Mouse (Mus musculus) liver, embryonic 12.5 days (tissue): ENCODE data around the gene Pigw. TPM values are rescaled to one million over a fixed set of nuclear protein-coding genes. Genes with fewer than 3 reads are reported as not detected.
A peak's percentile ranks its signal among the peaks of the same experiment; 100 is the strongest.
"Not testable (repeated sequence)": the region's sequence is repeated elsewhere in the genome, so short reads cannot be mapped to it uniquely, and the experiment has no call there.

Source experiments
- ATAC-seq: fragments of 200-750 bp; cut with Nextera tagmentation; 2 replicates; pipeline ENCODE4 v1.8.0; 2017; ENCODE audit warnings: moderate number of reproducible peaks, mild to moderate bottlenecking, moderate library complexity
- H3K27ac ChIP-seq: fragments of 300-500 bp; sonication (generic); 2 replicates; pipeline ENCODE4 v1.5.1; 2016; ENCODE audit warnings: mild to moderate bottlenecking
- H3K27me3 ChIP-seq: fragments of 300-500 bp; sonication (generic); replicated peaks from 2 replicates; pipeline ENCODE4 v1.6.1; 2016; ENCODE audit warnings: mild to moderate bottlenecking, moderate library complexity
- H3K36me3 ChIP-seq: fragments of 300-500 bp; sonication (generic); 2 replicates; pipeline ENCODE4 v1.6.1; 2016; ENCODE audit warnings: mild to moderate bottlenecking, moderate library complexity
- H3K4me1 ChIP-seq: fragments of 300-500 bp; sonication (generic); 2 replicates; pipeline ENCODE4 v1.6.1; 2016
- H3K4me2 ChIP-seq: fragments of 300-500 bp; sonication (generic); 2 replicates; pipeline ENCODE4 v1.6.1; 2016; ENCODE audit warnings: mild to moderate bottlenecking, moderate library complexity
- H3K4me3 ChIP-seq: fragments of 300-500 bp; sonication (generic); 2 replicates; pipeline ENCODE4 v1.5.1; 2016; ENCODE audit warnings: mild to moderate bottlenecking, moderate library complexity
- H3K9ac ChIP-seq: fragments of 300-500 bp; sonication (generic); 2 replicates; pipeline ENCODE4 v1.6.1; 2016; ENCODE audit warnings: mild to moderate bottlenecking, moderate library complexity
- H3K9me3 ChIP-seq: fragments of 300-500 bp; sonication (generic); replicated peaks from 2 replicates; pipeline ENCODE4 v1.6.1; 2016; ENCODE audit warnings: mild to moderate bottlenecking, moderate library complexity
- WGBS: fragments of 180-500 bp; shearing (Covaris S2); methylation state at CpG from one replicate; pipeline ENCODE4 v1.1.7; 2016; ENCODE audit not compliant: insufficient replicate concordance; 5-methylcytosine and 5-hydroxymethylcytosine counted together
- polyA plus RNA-seq: library from polyadenylated mRNA; unstranded; fragments of >200 nt; fragmentation: Nextera tagmentation; extraction: Ambion mirVana; gene quantifications from 2 replicates; pipeline ENCODE4 v1.2.1, GENCODE M21; 2016

The Pigw gene
- polyA plus RNA-seq, 1 experiment from 2014 or later = 3.2 TPM

DNA sequence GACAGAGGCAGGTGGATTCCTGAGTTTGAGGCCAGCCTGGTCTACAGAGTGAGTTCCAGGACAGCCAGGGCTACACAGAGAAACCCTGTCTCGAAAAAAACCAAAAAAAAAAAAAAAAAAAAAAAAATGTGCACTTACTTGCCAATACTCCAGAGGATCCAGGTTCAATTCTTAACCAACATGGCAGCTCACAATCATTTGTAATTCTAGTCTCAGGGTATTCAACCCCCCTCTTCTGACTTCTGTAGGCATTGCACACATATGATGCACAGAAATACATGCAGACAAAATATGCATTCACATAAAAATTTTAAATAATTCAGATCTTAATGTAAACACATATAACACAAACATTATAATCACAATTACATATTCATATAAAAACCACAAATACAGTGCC lies 4.1 kb downstream of the Pigw start:
- ATAC-seq, H3K27me3 ChIP-seq, H3K27ac ChIP-seq, H3K4me2 ChIP-seq, H3K4me3 ChIP-seq, H3K9ac ChIP-seq, H3K9me3 ChIP-seq: not testable (repeated sequence)
- 83% methylated on average over 1 of the region's 1 CpGs for WGBS
- peaks cover 47% of the 10 kb centered on the region for H3K4me1 ChIP-seq
- H3K36me3 ChIP-seq = peaks cover 34% of the 10 kb centered on the region

DNA sequence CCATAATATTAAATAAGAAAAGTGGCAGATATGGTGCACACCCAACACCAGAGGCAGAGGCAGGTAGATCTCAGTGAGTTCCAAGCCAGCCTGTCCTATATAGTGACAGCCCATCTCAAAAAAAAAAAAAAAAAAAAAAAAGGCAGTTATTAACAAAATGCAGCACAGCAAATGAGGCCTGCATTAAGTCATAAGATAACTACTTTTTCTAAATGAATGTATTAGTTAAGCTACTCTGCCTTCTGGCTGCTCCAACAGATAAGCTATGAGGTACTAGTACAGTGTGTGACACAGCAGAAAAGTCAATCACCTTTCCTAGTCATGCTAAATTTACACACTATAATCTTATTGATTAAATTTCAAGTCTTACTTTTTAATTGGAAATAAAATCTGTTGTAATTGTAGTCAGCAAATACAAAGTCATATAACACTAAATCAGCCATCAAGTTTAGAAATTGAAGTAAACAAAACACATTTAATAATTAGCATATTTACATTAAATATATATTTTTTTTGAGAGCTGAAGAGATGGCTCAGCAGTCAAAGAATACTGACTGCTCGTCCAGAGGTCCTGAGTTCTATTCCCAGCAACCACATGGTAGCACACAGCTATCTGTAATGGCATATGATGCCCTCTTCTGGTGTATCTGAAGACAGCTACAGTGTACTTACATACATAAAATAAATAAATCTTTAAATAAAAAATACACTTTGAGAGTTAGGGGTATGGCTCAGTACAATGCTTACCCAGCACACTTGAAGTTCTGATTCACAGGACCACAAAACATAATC lies 6.8 kb downstream of the Pigw start:
- H3K4me2 ChIP-seq = peak overlapping the region; percentile 67
- H3K4me3 ChIP-seq = peak overlapping the region; percentile 45; the same call in 1 of the 2 replicates
- H3K4me1 ChIP-seq = peaks cover 30% of the 10 kb centered on the region
- no peaks in the 10 kb centered on the region for H3K9me3 ChIP-seq
- peak overlapping the region; percentile 68 for H3K9ac ChIP-seq
- H3K27ac ChIP-seq = peak overlapping the region; percentile 97
- WGBS = 20% methylated on average over 1 of the region's 1 CpGs
- H3K36me3 ChIP-seq = peaks cover 31% of the 10 kb centered on the region
- peak; percentile 66 for ATAC-seq
- no peaks in the 10 kb centered on the region for H3K27me3 ChIP-seq

DNA sequence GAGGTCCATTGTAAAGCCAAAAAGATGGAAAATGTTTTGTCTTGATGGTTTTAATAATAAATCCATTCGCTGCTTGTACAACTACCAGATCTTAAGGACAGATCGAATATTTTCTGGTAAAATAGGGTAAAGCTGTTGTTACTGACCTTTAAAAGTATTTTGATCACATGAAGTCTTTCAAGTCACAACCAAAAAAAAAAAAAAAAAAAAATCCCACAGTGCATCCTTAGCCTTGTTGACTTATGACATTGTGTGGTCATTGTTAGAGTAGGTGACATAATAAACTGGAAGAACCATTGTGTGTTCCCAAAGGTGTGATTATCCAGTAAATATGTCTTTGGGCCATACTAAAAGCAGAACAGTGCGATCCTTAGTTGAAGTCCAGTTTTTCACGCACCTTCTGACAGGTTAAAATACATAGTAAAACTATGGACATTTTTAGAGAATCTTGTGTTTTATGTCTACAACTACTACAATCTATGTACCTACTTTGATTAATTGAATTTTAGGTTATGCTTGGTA lies 8.5 kb downstream of the Pigw start:
- peaks cover 23% of the 10 kb centered on the region for H3K36me3 ChIP-seq
- H3K9ac ChIP-seq = peak overlapping the region; percentile 99
- no peak for ATAC-seq
- peak overlapping the region; percentile 79 for H3K4me2 ChIP-seq
- 50% methylated on average over 4 of the region's 4 CpGs for WGBS
- H3K4me1 ChIP-seq = peaks cover 35% of the 10 kb centered on the region
- H3K4me3 ChIP-seq = peak overlapping the region; percentile 98
- no peaks in the 10 kb centered on the region for H3K27me3 ChIP-seq
- no peaks in the 10 kb centered on the region for H3K9me3 ChIP-seq
- H3K27ac ChIP-seq = peak overlapping the region; percentile 100

DNA sequence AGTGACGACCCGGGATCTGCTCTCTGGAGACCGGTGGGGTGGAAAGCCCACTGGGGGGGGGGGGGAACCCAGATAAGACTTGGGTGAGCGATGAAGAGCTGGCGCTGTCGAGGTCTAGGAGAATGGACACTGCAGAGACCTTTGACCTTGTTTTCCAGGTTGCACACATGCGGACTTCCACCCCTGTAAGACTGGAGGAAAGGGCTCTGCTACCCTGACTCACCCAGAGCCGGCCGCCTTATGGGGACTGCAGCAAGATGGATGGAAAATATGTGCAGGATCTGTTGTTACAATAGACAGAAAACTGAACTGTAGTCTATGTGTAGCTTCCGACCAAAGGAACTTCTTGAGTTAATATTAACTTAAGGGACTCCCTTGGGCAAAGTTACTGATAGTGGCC lies 9.0 kb downstream of the Pigw start:
- Histone ChIP-seq H3K27me3 (no peaks in the 10 kb centered on the region), H3K9me3 (no peaks in the 10 kb centered on the region)
- ATAC-seq = peak; percentile 33

DNA sequence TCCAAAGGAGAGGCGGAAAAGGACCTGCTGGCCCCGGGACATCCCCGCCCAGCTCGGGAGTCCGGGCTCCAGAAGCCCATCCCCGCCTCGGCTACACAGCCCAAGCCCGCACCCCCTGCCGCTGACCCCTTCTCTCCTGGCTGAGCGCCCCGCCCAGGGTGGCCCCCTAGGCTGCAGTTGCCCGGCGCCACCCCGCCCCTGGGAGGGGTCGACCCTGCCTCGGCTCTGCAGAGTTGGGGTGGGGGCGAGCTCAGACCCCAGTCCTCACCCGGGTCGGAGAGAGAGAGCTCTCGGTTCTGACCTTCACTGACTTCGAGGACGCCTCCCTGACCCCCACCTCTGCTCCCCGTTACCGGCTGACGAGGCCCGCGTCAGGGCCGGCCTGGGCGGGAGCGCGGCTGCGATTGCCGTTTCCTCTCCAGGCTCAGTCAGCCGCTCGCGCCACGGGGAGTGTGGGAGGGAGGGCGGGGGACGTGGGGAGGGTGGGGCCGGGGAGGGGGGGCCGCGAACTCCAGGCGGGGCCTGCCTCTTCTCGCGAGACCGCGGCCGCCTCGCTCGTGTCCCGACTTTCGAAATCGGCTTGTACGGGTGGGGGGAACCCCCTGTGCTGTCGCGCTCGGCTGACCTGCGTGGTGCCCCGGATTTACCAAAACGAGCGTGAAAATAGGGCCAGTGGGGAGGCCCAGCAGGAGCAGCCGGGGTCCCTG lies 9.6 kb downstream of the Pigw start, which contains the start of gene Ggnbp2:
TSS of gene Ggnbp2 (minus strand) at position 481 of the 707 bp plus-strand sequence.
- peaks cover 45% of the 10 kb centered on the region for H3K4me1 ChIP-seq
- peaks cover 25% of the 10 kb centered on the region for H3K36me3 ChIP-seq
- H3K9me3 ChIP-seq = no peaks in the 10 kb centered on the region
- no peaks in the 10 kb centered on the region for H3K27me3 ChIP-seq
- WGBS = under 1% methylated on average over 46 of the region's 62 CpGs
- peak within 1 kb of the TSS; percentile 100 for H3K27ac ChIP-seq
- H3K4me2 ChIP-seq = peak within 1 kb of the TSS; percentile 79
- H3K4me3 ChIP-seq = peak within 1 kb of the TSS; percentile 98
- ATAC-seq = peak; percentile 81
- peak within 1 kb of the TSS; percentile 99 for H3K9ac ChIP-seq

More for the DNA sequence above, 9.0 kb downstream of the Pigw start:
- peaks cover 39% of the 10 kb centered on the region for H3K4me1 ChIP-seq
- H3K9ac ChIP-seq = peak overlapping the region; percentile 99
- peak overlapping the region; percentile 98 for H3K4me3 ChIP-seq
- peaks cover 22% of the 10 kb centered on the region for H3K36me3 ChIP-seq
- peak overlapping the region; percentile 79 for H3K4me2 ChIP-seq
- H3K27ac ChIP-seq = peak overlapping the region; percentile 100
- WGBS = under 1% methylated on average over 7 of the region's 10 CpGs

DNA sequence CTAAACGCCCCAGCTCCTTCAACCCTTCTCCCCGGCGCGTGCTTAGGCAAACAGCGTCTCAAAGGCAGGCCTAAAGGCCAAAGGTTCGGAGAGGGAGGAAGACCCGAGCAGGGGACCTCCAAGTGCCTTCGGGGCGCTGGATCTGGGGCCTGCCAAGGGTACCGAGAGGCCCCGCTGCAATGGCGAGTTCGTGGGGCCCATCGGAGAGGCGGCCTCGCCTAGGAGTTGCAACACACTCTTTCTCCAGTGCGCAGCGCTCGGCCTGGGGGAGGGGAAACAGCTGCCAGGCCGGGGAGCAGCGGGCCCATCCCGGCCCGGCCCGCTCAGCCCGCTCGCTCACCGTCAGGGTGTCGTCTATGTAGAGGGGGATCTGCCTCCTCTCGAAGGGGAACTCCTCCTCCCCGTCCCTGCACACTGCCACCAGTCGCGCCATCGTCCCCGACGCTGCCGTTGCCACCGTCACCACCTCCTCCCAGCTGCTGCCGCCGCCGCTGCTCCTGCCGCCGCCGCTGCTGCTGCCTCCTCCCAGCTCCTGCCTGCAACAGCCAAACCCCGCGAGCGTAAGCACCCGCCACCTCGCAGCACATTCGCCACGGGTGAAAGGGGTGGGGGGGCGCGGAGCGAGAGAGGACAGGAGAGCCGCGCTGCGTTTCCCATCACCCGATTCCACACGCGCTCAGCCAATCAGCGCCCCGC lies 10.4 kb downstream of the Pigw start:
- Histone ChIP-seq H3K27ac (peak overlapping the region; percentile 100), H3K9me3 (no peaks in the 10 kb centered on the region), H3K4me3 (peak overlapping the region; percentile 98), H3K4me2 (peak overlapping the region; percentile 79), H3K27me3 (no peaks in the 10 kb centered on the region), H3K4me1 (peaks cover 51% of the 10 kb centered on the region), H3K36me3 (peaks cover 32% of the 10 kb centered on the region), H3K9ac (peak overlapping the region; percentile 99)
- under 1% methylated on average over 50 of the region's 61 CpGs for WGBS
- peak; percentile 64 for ATAC-seq

DNA sequence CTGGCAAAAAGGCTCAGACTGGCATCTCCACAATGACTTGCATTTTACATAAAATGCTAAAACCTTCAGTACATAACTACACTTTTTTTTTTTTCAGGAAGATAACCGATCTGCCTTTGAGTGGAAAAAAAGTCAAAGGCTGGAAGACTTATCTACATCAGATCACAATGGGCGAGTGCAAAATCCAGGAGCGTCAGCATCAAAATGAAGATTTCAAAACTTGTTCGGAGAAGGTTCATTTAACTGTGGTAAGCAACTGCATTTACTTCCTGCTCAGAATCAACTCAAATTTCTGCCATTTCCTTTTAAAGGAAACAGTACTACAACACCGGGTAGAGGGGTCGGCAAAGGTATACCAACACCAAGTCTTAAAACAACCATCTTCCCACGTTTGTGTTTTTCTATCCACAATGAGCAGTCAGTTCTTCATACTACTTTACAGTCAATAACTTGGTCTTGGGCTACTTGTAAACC lies 11.3 kb downstream of the Pigw start:
- Histone ChIP-seq H3K9ac (peak overlapping the region; percentile 99), H3K9me3 (no peaks in the 10 kb centered on the region), H3K27me3 (no peaks in the 10 kb centered on the region), H3K27ac (peak overlapping the region; percentile 100), H3K4me3 (peak overlapping the region; percentile 98), H3K36me3 (peaks cover 32% of the 10 kb centered on the region), H3K4me1 (peaks cover 50% of the 10 kb centered on the region), H3K4me2 (peak overlapping the region; percentile 79)
- no peak for ATAC-seq
- WGBS = 2% methylated on average over 7 of the region's 7 CpGs

DNA sequence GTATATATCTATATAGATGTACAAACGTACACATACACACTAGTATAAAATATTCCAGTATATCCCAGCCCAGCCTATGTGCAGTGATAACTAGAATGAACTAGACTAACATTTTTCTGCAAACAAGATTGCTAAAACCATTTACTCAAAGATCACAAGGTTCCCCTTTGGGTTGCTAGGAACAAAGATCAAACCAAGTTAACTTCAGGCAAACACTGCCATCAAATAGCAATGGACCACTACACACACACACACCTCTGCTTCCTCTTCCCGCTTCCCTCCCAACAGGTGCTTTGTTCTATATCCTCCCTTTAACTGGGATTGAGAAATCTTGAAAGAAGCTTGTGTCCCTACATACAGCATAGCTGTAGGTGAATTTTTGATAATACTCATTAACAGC lies 12.5 kb downstream of the Pigw start:
- no peak for ATAC-seq
- Histone ChIP-seq H3K9ac (peak overlapping the region; percentile 70), H3K4me2 (peak overlapping the region; percentile 77), H3K27ac (peak overlapping the region; percentile 51; the same call in 1 of the 2 replicates), H3K4me1 (peaks cover 53% of the 10 kb centered on the region), H3K36me3 (peaks cover 42% of the 10 kb centered on the region), H3K4me3 (peak overlapping the region; percentile 59), H3K9me3 (no peaks in the 10 kb centered on the region), H3K27me3 (no peaks in the 10 kb centered on the region)
- WGBS = 82% methylated on average over 2 of the region's 2 CpGs

DNA sequence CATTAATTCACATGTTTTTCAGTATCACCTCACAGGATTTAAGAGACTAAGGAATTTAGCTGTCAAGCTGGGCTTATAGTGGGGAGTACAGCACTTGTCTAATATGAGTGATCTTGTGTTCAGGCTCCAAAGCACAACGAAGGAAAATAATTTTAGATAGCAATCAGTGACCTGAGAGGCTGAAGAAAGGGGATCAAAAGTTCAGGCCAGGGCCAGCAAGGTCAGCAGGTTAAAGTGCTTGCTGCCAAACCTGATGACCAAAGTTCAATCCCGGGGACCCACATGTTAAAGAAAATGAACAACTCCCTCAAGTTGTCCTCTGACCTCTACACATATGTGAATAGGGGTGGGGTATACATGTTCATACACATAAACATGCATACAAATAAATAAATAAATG lies 14.8 kb downstream of the Pigw start:
- 58% methylated on average over 2 of the region's 2 CpGs for WGBS
- H3K9ac ChIP-seq = peak overlapping the region; percentile 35
- H3K4me2 ChIP-seq = peak overlapping the region; percentile 47
- peak overlapping the region; percentile 1; the same call in 1 of the 2 replicates for H3K27ac ChIP-seq
- no peak for ATAC-seq
- no peak overlapping the region for H3K4me3 ChIP-seq
- H3K27me3 ChIP-seq = no peaks in the 10 kb centered on the region
- H3K9me3 ChIP-seq = no peaks in the 10 kb centered on the region
- H3K36me3 ChIP-seq = peaks cover 65% of the 10 kb centered on the region
- peaks cover 65% of the 10 kb centered on the region for H3K4me1 ChIP-seq

DNA sequence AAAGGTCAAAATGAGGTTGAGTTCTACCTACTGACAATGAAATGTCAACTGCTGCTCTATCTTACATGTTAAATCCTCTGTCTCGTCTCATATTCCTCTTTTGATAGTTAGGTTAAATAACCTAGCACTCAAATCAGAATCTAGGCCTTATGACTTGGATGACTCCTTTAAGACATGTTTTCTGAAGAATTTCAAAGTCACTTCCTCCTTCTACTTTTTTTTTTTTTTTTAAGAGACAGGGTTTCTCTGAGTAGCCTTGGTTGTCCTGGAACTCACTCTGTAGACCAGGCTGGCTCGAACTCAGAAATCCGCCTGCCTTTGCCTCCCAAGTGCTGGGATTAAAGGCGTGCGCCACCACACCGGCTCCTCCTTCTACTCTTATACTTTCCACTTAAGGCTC lies 24.8 kb downstream of the Pigw start:
- Histone ChIP-seq H3K36me3 (peaks cover 92% of the 10 kb centered on the region), H3K27ac (no peak overlapping the region), H3K27me3 (no peaks in the 10 kb centered on the region), H3K4me3 (no peak overlapping the region), H3K4me2 (no peak overlapping the region), H3K9me3 (no peaks in the 10 kb centered on the region), H3K9ac (no peak overlapping the region), H3K4me1 (no peaks in the 10 kb centered on the region)
- WGBS = 93% methylated on average over 6 of the region's 6 CpGs
- ATAC-seq = no peak

DNA sequence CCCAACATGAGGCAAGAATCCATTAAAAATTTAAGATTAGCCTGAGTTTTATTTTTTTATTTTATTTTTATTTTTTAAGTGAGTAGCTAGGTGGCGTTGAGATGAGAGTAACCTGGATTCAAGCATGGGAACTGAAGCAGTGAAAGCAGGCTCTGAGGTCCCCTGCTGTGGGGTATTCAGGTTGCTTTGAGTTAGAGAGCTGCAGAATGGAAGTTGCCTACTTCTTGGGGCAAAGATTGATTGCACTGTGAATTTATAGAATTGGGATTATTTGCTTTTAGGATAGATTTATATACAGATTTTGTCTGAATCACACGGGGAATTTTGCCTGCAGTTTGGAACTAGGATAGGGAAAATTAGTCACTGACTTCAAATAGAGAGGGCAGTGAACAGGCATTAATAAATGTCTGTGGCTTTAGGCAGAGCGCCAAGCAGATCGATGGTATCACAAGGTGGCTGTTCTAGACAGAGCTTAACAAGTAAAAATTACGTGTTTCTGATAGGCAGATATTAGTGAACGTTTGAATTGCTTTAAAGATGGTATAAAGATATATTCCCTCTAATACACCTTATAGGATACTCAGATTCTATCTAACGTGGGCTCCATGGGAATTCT lies 32.5 kb downstream of the Pigw start:
- no peak for ATAC-seq
- Histone ChIP-seq H3K4me1 (no peaks in the 10 kb centered on the region; the same call in 1 of the 2 replicates), H3K36me3 (peaks cover 88% of the 10 kb centered on the region), H3K4me2 (no peak overlapping the region), H3K27me3 (no peaks in the 10 kb centered on the region), H3K4me3 (no peak overlapping the region), H3K9ac (no peak overlapping the region), H3K27ac (no peak overlapping the region), H3K9me3 (no peaks in the 10 kb centered on the region)
- 85% methylated on average over 7 of the region's 7 CpGs for WGBS
